Comparison of ENCODE assay signal across 31 mouse cellular contexts in the genomic region with DNA sequence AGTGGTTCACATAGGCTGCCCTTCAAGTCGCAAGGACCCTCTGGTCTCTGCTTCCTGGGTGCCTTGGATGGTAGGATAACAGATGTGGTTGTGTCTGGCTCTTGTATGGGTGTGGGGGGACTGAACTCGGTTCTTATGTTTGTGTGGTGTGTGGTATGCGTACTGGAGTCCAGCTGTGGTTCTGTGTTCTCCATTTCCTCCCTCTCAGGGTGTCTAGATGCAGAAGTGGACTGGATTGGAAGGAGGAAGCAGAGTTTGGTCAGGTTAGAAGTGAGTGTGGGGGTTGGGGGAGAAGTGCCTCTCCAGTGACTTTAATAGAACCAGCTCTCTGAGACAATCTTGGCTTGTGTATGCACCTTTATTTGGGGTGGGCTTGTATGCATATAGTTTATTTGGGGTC. TPM values are rescaled to one million over a fixed set of nuclear protein-coding genes. Genes with fewer than 3 reads are reported as not detected.
DNase-seq lines count a peak whose midpoint lies in the region; ATAC-seq and TF ChIP-seq lines count a peak whose summit lies in the region.
"Had no signal": no experiment of that assay in that cellular context is flagged by ENCODE, and none has a peak within 500 bp of the region (broad histone marks: within the 10 kb centered on the region; RNA-seq: fewer than 3 reads in every experiment).

No protein-coding gene starts in this region.

- no peaks in the 10 kb centered on the region for H3K9me3 ChIP-seq in MEL (replicated peaks; ENCODE audit: insufficient read depth, low read length)
- H3K9me3 ChIP-seq: embryonic facial prominence, embryonic 10.5 days; embryonic facial prominence, embryonic 13.5 days; forebrain, embryonic 10.5 days; forebrain, embryonic 13.5 days; heart, embryonic 12.5 days; heart, embryonic 15.5 days; hindbrain, embryonic 12.5 days; hindbrain, embryonic 15.5 days had no signal

- no peaks in the 10 kb centered on the region for H3K27me3 ChIP-seq in MEL (ENCODE audit: control insufficient read depth in 1 of 2, insufficient read depth in 2 of 2, low read length in 2 of 2)
- H3K27me3 ChIP-seq: embryonic facial prominence, embryonic 13.5 days; forebrain, embryonic 13.5 days; heart, embryonic 12.5 days; heart, embryonic 15.5 days; hindbrain, embryonic 12.5 days; hindbrain, embryonic 15.5 days had no signal

- no peak for TF ChIP-seq POLR2A in MEL (IDR thresholded peaks at IDR 0.05; ENCODE audit: control insufficient read depth in 1 of 2, insufficient read depth in 1 of 2, low read depth in 1 of 2, low read length in 2 of 2, poor library complexity in 1 of 2)
- no peak for TF ChIP-seq POLR2A in bone marrow macrophage, adult 2 months (IDR thresholded peaks at IDR 0.05; ENCODE audit: borderline replicate concordance, low read depth, low read length)

- no peak overlapping the region for H3K4me3 ChIP-seq in MEL (ENCODE audit: control insufficient read depth in 1 of 2, insufficient read depth in 1 of 2, low read depth in 2 of 2, low read length in 2 of 2)
- no peak overlapping the region for H3K4me3 ChIP-seq in bone marrow macrophage, adult 2 months (ENCODE audit: insufficient read depth, low read length)
- H3K4me3 ChIP-seq: embryonic facial prominence, embryonic 10.5 days; embryonic facial prominence, embryonic 13.5 days; erythroblast, embryonic 14.5 days; forebrain, embryonic 10.5 days; forebrain, embryonic 13.5 days; gastrocnemius, adult 2 months; heart, embryonic 12.5 days; heart, embryonic 15.5 days; hindbrain, embryonic 12.5 days; hindbrain, embryonic 15.5 days had no signal

- H3K36me3 ChIP-seq in MEL (ENCODE audit: control insufficient read depth in 1 of 2, insufficient read depth in 2 of 2, low read length in 2 of 2) = peaks cover 0 to 4% of the 10 kb centered on the region in 2 experiments; a peak in 1 of 4 replicates
- H3K36me3 ChIP-seq: embryonic facial prominence, embryonic 10.5 days; embryonic facial prominence, embryonic 13.5 days; forebrain, embryonic 10.5 days; heart, embryonic 12.5 days; heart, embryonic 15.5 days; hindbrain, embryonic 12.5 days; hindbrain, embryonic 15.5 days had no signal

- DNase-seq in MEL (ENCODE audit: low read depth, low spot score) = peak; percentile 13
- DNase-seq in right cerebral cortex, adult 2 months (ENCODE audit: low spot score in 2 of 2) = no peak
- no peak for DNase-seq in heart, postnatal 14 days
- DNase-seq: adrenal gland, adult 8-10 months; adrenal gland, postnatal 36 days; cerebellum, adult 11 months; cerebellum, adult 2 months; cerebellum, adult 9-11 months; cerebellum, postnatal 25 days; embryo, embryonic 11 days; gastrocnemius, adult 2 months; gastrocnemius, postnatal 14 days; heart, adult 18-20 months; heart, postnatal 10 days; heart, postnatal 4 days had no signal

- TF ChIP-seq RAD21 in MEL (IDR thresholded peaks at IDR 0.05; ENCODE audit: low read depth, low read length) = no peak

- intact Hi-C loops in heart, postnatal 14 days (cut with DNase I) = no loop called here

- H3K4me1 ChIP-seq in MEL (ENCODE audit: control insufficient read depth in 1 of 2, insufficient read depth in 2 of 2, low read length in 2 of 2) = peaks cover 0 to 4% of the 10 kb centered on the region in 2 experiments; a peak in 2 of 4 replicates
- peaks cover 39% of the 10 kb centered on the region for H3K4me1 ChIP-seq in bone marrow macrophage, adult 2 months (ENCODE audit: control insufficient read depth, insufficient read depth, low read length)
- H3K4me1 ChIP-seq: embryonic facial prominence, embryonic 10.5 days; embryonic facial prominence, embryonic 13.5 days; forebrain, embryonic 10.5 days; forebrain, embryonic 13.5 days; heart, embryonic 12.5 days; hindbrain, embryonic 12.5 days; hindbrain, embryonic 15.5 days had no signal

- ATAC-seq in hematopoietic stem cell, adult 5-6 weeks (replicated peaks in 1 of 2; ENCODE audit: insufficient read depth in 1 of 2, low FRiP score in 2 of 2, low TSS enrichment in 1 of 2, low read depth in 1 of 2, poor library complexity in 2 of 2, severe bottlenecking in 2 of 2) = peak; percentile 73 to 80
- ATAC-seq in activated CD4-positive, CD25-positive, alpha-beta regulatory T cell, adult 4 months = no peak
- ATAC-seq: CD4-positive, CD25-positive, alpha-beta regulatory T cell, adult 4 months; forebrain, embryonic 13.5 days; forebrain, embryonic 16.5 days; intestine, postnatal 0 days had no signal

- no peak for TF ChIP-seq CTCF in MEL (IDR thresholded peaks at IDR 0.05 in 2 of 3, conservative IDR thresholded peaks at IDR 0.05 in 1 of 3; ENCODE audit: control insufficient read depth in 1 of 3, insufficient read depth in 1 of 3, low read depth in 2 of 3, low read length in 3 of 3, poor library complexity in 1 of 3, severe bottlenecking in 1 of 3)
- no peak for TF ChIP-seq CTCF in bone marrow macrophage, adult 2 months (IDR thresholded peaks at IDR 0.05; ENCODE audit: low read depth, low read length)

- no peak for TF ChIP-seq EP300 in MEL (IDR thresholded peaks at IDR 0.05; ENCODE audit: low read depth in 1 of 2, low read length in 2 of 2)

- H3K9ac ChIP-seq in MEL (ENCODE audit: control insufficient read depth, low read depth, low read length, poor library complexity, severe bottlenecking) = no peak overlapping the region
- H3K9ac ChIP-seq: embryonic facial prominence, embryonic 13.5 days; forebrain, embryonic 13.5 days; heart, embryonic 12.5 days; heart, embryonic 15.5 days; hindbrain, embryonic 12.5 days; hindbrain, embryonic 15.5 days had no signal

- no peaks in the 10 kb centered on the region for H3K79me2 ChIP-seq in MEL (ENCODE audit: control insufficient read depth, insufficient read depth, low read length, poor library complexity)

- H3K27ac ChIP-seq in MEL (ENCODE audit: control insufficient read depth, low read depth, low read length) = no peak overlapping the region
- H3K27ac ChIP-seq in bone marrow macrophage, adult 2 months (ENCODE audit: insufficient read depth, low read depth, low read length) = peak overlapping the region; percentile 34
- H3K27ac ChIP-seq: embryonic facial prominence, embryonic 10.5 days; embryonic facial prominence, embryonic 13.5 days; forebrain, embryonic 10.5 days; forebrain, embryonic 13.5 days; gastrocnemius, adult 2 months; heart, embryonic 15.5 days; hindbrain, embryonic 12.5 days; hindbrain, embryonic 15.5 days had no signal

TF ChIP-seq in MEL, 35 proteins besides CTCF, POLR2A, EP300 and RAD21:
- TF ChIP-seq MYC (IDR thresholded peaks at IDR 0.05; ENCODE audit: low read depth, low read length) (no peak), RCOR1 (IDR thresholded peaks at IDR 0.05; ENCODE audit: low read depth, low read length) (no peak), CHD1 (IDR thresholded peaks at IDR 0.05; ENCODE audit: low read depth, low read length) (no peak), MAX (IDR thresholded peaks at IDR 0.05; ENCODE audit: low read length) (no peak), SIN3A (IDR thresholded peaks at IDR 0.05; ENCODE audit: low read length) (no peak), USF2 (IDR thresholded peaks at IDR 0.05; ENCODE audit: borderline replicate concordance in 1 of 2, insufficient read depth in 1 of 2, low read depth in 1 of 2, low read length in 2 of 2) (no peak), GATA1 (IDR thresholded peaks at IDR 0.05; ENCODE audit: low read depth, low read length) (no peak), E2F4 (IDR thresholded peaks at IDR 0.05; ENCODE audit: borderline replicate concordance, low read depth, low read length) (no peak), TBP (IDR thresholded peaks at IDR 0.05; ENCODE audit: low read depth, low read length) (no peak), ZNF384 (IDR thresholded peaks at IDR 0.05; ENCODE audit: low read depth, low read length) (no peak), MYB (IDR thresholded peaks at IDR 0.05; ENCODE audit: low read depth, low read length) (no peak), ZC3H11A (IDR thresholded peaks at IDR 0.05; ENCODE audit: low read depth, low read length) (no peak), MAFK (IDR thresholded peaks at IDR 0.05; ENCODE audit: borderline replicate concordance, low read depth, low read length) (no peak)

RNA-seq across cellular contexts. Expression of a gene that starts 20.7 kb away (rescaled TPM):
- total RNA-seq in MEL (2012; rRNA removed) = not detected in 2 replicates
- polyA plus RNA-seq in MEL (2012; ENCODE audit: insufficient read depth in 1 of 2, insufficient read length in 2 of 2, low read depth in 1 of 2, low replicate concordance in 2 of 2, missing spikeins in 1 of 2) = not detected
- polyA plus RNA-seq in bone marrow macrophage, adult 2 months (2012; ENCODE audit: insufficient read depth, insufficient read length, missing spikeins) = not detected in 2 replicates
- total RNA-seq in hematopoietic stem cell, adult 5-6 weeks (2017) = 0.15 TPM in 1 of 2 replicates, not detected in the other
- 1 to 10 TPM; 2.2 to 2.5 TPM for total RNA-seq in heart, postnatal 14 days (2021)
- polyA plus RNA-seq in activated CD4-positive, CD25-positive, alpha-beta regulatory T cell, adult 4 months (2017; shearing (Covaris generic)) = under 1 TPM in 1 of 2 experiments, not detected in 1; 0.18 TPM
- polyA plus RNA-seq: C2C12; CD4-positive, CD25-positive, alpha-beta regulatory T cell, adult 4 months; erythroblast, embryonic 14.5 days had no signal
